Mouse (Mus musculus) embryo, embryonic 10.5 days (tissue): ENCODE data around the gene Vmn2r23.
"Not testable (repeated sequence)": the region's sequence is repeated elsewhere in the genome, so short reads cannot be mapped to it uniquely, and the experiment has no call there.

Source experiments
- DNase-seq: peaks from one replicate; pipeline ENCODE4 v3.0.0-alpha.2; 2015; ENCODE audit warnings: low spot score

Gene Vmn2r23

GRCm38 (mm10) chr6:123702370-123702769, at the start of gene Vmn2r23:
TSS of gene Vmn2r23 (plus strand) at chr6:123702670.
- DNase-seq, result no peak

GRCm38 (mm10) chr6:123657040-123657439, 45.4 kb upstream of the Vmn2r23 start:
- peak; percentile 61 for DNase-seq

GRCm38 (mm10) chr6:123696639-123697038, 5.8 kb upstream of the Vmn2r23 start:
- DNase-seq, result not testable (repeated sequence)

- peak; percentile 5 for DNase-seq
Observed at GRCm38 (mm10) chr6:123697213-123697612, 5.3 kb upstream of the Vmn2r23 start.

GRCm38 (mm10) chr6:123770031-123770430, 67.6 kb downstream of the Vmn2r23 start:
- no peak for DNase-seq

GRCm38 (mm10) chr6:123778579-123778978, 76.1 kb downstream of the Vmn2r23 start, which contains the start of gene Vmn2r24:
TSS of gene Vmn2r24 (plus strand) at chr6:123778879.
- DNase-seq, result no peak

GRCm38 (mm10) chr6:123784857-123785256, 82.4 kb downstream of the Vmn2r23 start:
- no peak for DNase-seq

- no peak for DNase-seq
Observed at GRCm38 (mm10) chr6:123793746-123794145, 91.3 kb downstream of the Vmn2r23 start.
